Mouse (Mus musculus): ENCODE results near the gene Bcat1. TPM values are rescaled to one million over a fixed set of nuclear protein-coding genes. Genes with fewer than 3 reads are reported as not detected.

Bcat1 gene
- total RNA-seq, 2 experiments from 2014 or later = 84.3 to 85.4 TPM

- Histone ChIP-seq H3K27ac (no peak overlapping the region), H3K4me3 (no peak overlapping the region)
- no peak for TF ChIP-seq CTCF (IDR thresholded peaks at IDR 0.05)
- intact Hi-C loops (cut with DNase I) = no loop called here
- DNase-seq (ENCODE audit: extremely low spot score in 1 of 2, low spot score in 2 of 2) = no peak
Observed at GRCm38 (mm10) chr6:144952885-144953284, 123.1 kb downstream of the Bcat1 start.

- no peak overlapping the region for H3K27ac ChIP-seq
- no peak for DNase-seq (ENCODE audit: extremely low spot score in 1 of 2, low spot score in 2 of 2)
- no peak overlapping the region for H3K4me3 ChIP-seq
- intact Hi-C loops (cut with DNase I) = no loop called here
- no peak for TF ChIP-seq CTCF (IDR thresholded peaks at IDR 0.05)
Observed at GRCm38 (mm10) chr6:144944435-144945365, 131.3 kb downstream of the Bcat1 start.

Other genes starting within 250 kb of the Bcat1 start
- gene Lrmp, start 39.5 kb upstream of the Bcat1 start, total RNA-seq (2021) = 1 to 10 TPM; 2.4 to 2.5 TPM
- gene Casc1, start 134.8 kb upstream of the Bcat1 start, total RNA-seq (2021) = 1 to 10 TPM; 1.3 to 1.9 TPM
- 10 to 100 TPM; 22.5 to 23.4 TPM for gene Etfrf1, start 134.9 kb upstream of the Bcat1 start, total RNA-seq (2021)
- gene Kras, start 174.1 kb upstream of the Bcat1 start, total RNA-seq (2021) = 10 to 100 TPM; 78.4 to 79.8 TPM